Mouse (Mus musculus) midbrain, embryonic 11.5 days (tissue): ENCODE measurements around the gene Cd63. TPM values are rescaled to one million over a fixed set of nuclear protein-coding genes. Genes with fewer than 3 reads are reported as not detected.

ENCODE experiments used
- ATAC-seq: fragments of 200-750 bp; cut with Nextera tagmentation; 2 replicates; pipeline ENCODE4 v1.8.0; 2017; ENCODE audit warnings: moderate TSS enrichment, moderate library complexity; ENCODE audit not compliant: low FRiP score
- DNase-seq: peaks from one replicate; pipeline ENCODE4 v3.0.0; 2015; ENCODE audit warnings: low spot score; ENCODE audit errors: missing footprints
- H3K27ac ChIP-seq: fragments of 300-500 bp; sonication (generic); 2 replicates; pipeline ENCODE4 v1.5.1; 2014; ENCODE audit warnings: low read depth, low read length
- H3K27me3 ChIP-seq: fragments of 300-500 bp; sonication (generic); 2 replicates; pipeline ENCODE4 v1.6.1; 2014; ENCODE audit warnings: mild to moderate bottlenecking, low read length, moderate library complexity, mixed read lengths; ENCODE audit not compliant: control insufficient read depth, insufficient read depth
- H3K36me3 ChIP-seq: fragments of 300-500 bp; sonication (generic); 2 replicates; pipeline ENCODE4 v1.6.1; 2014; ENCODE audit warnings: mild to moderate bottlenecking, low read length, moderate library complexity, mixed read lengths; ENCODE audit not compliant: control insufficient read depth, insufficient read depth
- H3K4me1 ChIP-seq: fragments of 300-500 bp; sonication (generic); 2 replicates; pipeline ENCODE4 v1.6.1; 2014; ENCODE audit warnings: low read length; ENCODE audit not compliant: control insufficient read depth, insufficient read depth
- H3K4me2 ChIP-seq: fragments of 300-500 bp; sonication (generic); 2 replicates; pipeline ENCODE4 v1.6.1; 2014; ENCODE audit warnings: mild to moderate bottlenecking, moderate library complexity
- H3K4me3 ChIP-seq: fragments of 300-500 bp; sonication (generic); 2 replicates; pipeline ENCODE4 v1.5.1; 2014; ENCODE audit warnings: low read depth, low read length
- H3K9ac ChIP-seq: fragments of 300-500 bp; sonication (generic); 2 replicates; pipeline ENCODE4 v1.6.1; 2014; ENCODE audit warnings: low read length
- H3K9me3 ChIP-seq: fragments of 300-500 bp; sonication (generic); 2 replicates; pipeline ENCODE4 v1.6.1; 2016; ENCODE audit warnings: low read length; ENCODE audit not compliant: control insufficient read depth
- WGBS: fragments of 180-500 bp; shearing (Covaris S2); extraction: QIAGEN DNeasy Blood & Tissue Kit; methylation state at CpG from one replicate; pipeline ENCODE4 v1.1.7; 2014; 5-methylcytosine and 5-hydroxymethylcytosine counted together
- polyA plus RNA-seq: library from polyadenylated mRNA; unstranded; fragments of >200 nt; fragmentation: Nextera tagmentation; extraction: Ambion mirVana; gene quantifications from 2 replicates; pipeline ENCODE4 v1.2.1, GENCODE M21; 2014

The Cd63 gene
- polyA plus RNA-seq, 1 experiment from 2014 or later, result 168 TPM

DNA sequence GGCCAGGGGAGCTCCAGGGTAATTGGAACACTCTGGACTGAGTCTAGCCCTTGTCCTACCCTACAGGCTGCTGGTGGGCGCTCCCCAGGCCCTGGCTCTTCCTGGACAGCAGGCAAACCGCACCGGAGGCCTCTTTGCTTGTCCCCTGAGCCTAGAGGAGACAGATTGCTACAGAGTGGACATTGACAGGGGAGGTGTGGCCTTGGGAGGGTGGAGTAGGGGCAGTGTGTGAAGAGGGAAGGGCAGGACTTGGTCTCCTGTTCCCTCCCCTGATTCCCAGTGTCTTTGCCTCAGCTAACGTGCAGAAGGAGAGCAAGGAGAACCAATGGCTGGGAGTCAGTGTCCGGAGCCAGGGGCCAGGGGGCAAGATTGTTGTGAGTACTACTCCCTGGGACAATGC is 38.2 kb downstream of the Cd63 start:
- Histone ChIP-seq H3K4me1 (peaks cover 3% of the 10 kb centered on the region; the same call in 1 of the 2 replicates), H3K27me3 (peaks cover 15% of the 10 kb centered on the region), H3K36me3 (no peaks in the 10 kb centered on the region), H3K9ac (no peak overlapping the region), H3K9me3 (no peaks in the 10 kb centered on the region), H3K27ac (no peak overlapping the region), H3K4me2 (no peak overlapping the region), H3K4me3 (no peak overlapping the region)
- ATAC-seq, result no peak
- 66% methylated on average over 5 of the region's 5 CpGs for WGBS
- DNase-seq, result no peak

DNA sequence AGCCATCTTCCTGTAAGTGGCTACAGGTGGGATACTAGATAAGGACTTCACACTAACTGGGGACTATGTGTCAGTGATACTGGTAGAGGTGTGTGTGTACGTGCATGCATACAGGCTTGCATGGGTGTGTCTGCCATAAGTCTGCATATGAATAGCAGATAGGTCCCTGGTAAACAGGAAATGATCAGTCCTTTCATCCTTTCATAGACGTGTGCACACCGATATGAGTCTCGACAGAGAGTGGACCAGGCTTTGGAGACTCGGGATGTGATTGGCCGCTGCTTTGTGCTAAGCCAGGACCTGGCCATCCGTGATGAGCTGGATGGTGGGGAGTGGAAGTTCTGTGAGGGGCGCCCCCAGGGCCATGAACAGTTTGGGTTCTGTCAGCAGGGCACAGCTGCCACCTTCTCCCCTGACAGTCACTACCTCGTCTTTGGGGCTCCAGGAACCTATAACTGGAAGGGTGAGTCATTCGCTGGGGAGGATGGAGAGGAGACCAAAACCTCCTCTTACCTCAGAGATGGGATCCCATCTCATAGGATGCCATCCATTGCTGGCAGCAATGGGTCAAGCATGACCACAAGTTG is 39.8 kb downstream of the Cd63 start:
- Histone ChIP-seq H3K4me2 (no peak overlapping the region), H3K27ac (no peak overlapping the region), H3K9ac (no peak overlapping the region), H3K9me3 (no peaks in the 10 kb centered on the region), H3K4me1 (no peaks in the 10 kb centered on the region), H3K4me3 (no peak overlapping the region), H3K27me3 (no peaks in the 10 kb centered on the region; the same call in 1 of the 2 replicates), H3K36me3 (no peaks in the 10 kb centered on the region)
- 81% methylated on average over 10 of the region's 10 CpGs for WGBS
- DNase-seq (peak; percentile 62), ATAC-seq (no peak)

- no peak; the same call in 1 of the 2 replicates for ATAC-seq
Measured at GRCm38 (mm10) chr10:128945675-128946074, 44.9 kb downstream of the Cd63 start.

GRCm38 (mm10) chr10:128947496-128947895 is 46.7 kb downstream of the Cd63 start:
- ATAC-seq (no peak), DNase-seq (no peak)
- no peaks in the 10 kb centered on the region for H3K4me1 ChIP-seq
- no peak overlapping the region for H3K4me3 ChIP-seq
- H3K4me2 ChIP-seq, result no peak overlapping the region
- H3K27me3 ChIP-seq, result no peaks in the 10 kb centered on the region; the same call in 1 of the 2 replicates
- H3K9ac ChIP-seq, result no peak overlapping the region
- H3K27ac ChIP-seq, result no peak overlapping the region
- 88% methylated on average over 4 of the region's 4 CpGs for WGBS
- H3K36me3 ChIP-seq, result no peaks in the 10 kb centered on the region
- H3K9me3 ChIP-seq, result no peaks in the 10 kb centered on the region

More at GRCm38 (mm10) chr10:128945675-128946074, 44.9 kb downstream of the Cd63 start:
- H3K36me3 ChIP-seq, result no peaks in the 10 kb centered on the region
- 21% methylated on average over 3 of the region's 3 CpGs for WGBS
- H3K27ac ChIP-seq, result no peak overlapping the region
- H3K9ac ChIP-seq, result no peak overlapping the region
- no peak overlapping the region for H3K4me3 ChIP-seq
- no peaks in the 10 kb centered on the region; the same call in 1 of the 2 replicates for H3K27me3 ChIP-seq
- H3K9me3 ChIP-seq, result no peaks in the 10 kb centered on the region
- no peak for DNase-seq
- H3K4me1 ChIP-seq, result no peaks in the 10 kb centered on the region
- no peak overlapping the region for H3K4me2 ChIP-seq

GRCm38 (mm10) chr10:128950208-128950887 is 49.6 kb downstream of the Cd63 start:
- Histone ChIP-seq H3K27ac (no peak overlapping the region), H3K4me1 (no peaks in the 10 kb centered on the region), H3K4me2 (no peak overlapping the region), H3K27me3 (no peaks in the 10 kb centered on the region; the same call in 1 of the 2 replicates), H3K9me3 (no peaks in the 10 kb centered on the region), H3K36me3 (no peaks in the 10 kb centered on the region), H3K4me3 (no peak overlapping the region), H3K9ac (no peak overlapping the region)
- WGBS, result 76% methylated on average over 16 of the region's 16 CpGs
- no peak for DNase-seq
- no peak for ATAC-seq

DNA sequence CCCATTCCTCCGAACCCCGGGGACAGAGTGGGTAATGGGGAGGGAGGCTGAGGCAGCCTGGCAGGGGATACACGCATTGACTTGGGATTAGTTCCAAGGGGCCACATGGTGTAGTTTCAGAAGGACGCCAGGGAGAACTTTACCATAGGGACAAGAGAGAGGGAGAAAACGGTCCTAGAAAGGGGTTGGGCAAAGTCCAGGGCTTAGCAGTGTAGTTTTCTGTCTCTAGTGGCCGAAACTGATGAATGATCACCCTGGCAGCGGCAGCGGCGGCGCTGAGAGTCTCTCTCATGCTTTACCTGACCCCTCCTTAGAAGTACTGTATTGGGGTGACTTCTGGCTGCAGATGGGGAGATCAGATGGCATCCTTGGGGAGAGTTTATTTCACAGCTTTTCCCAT is 57.6 kb downstream of the Cd63 start:
- no peaks in the 10 kb centered on the region for H3K27me3 ChIP-seq
- H3K4me3 ChIP-seq, result no peak overlapping the region
- DNase-seq (no peak), ATAC-seq (no peak)
- no peak overlapping the region for H3K27ac ChIP-seq
- no peaks in the 10 kb centered on the region for H3K9me3 ChIP-seq
- no peak overlapping the region for H3K9ac ChIP-seq
- H3K4me1 ChIP-seq, result no peaks in the 10 kb centered on the region
- 83% methylated on average over 10 of the region's 10 CpGs for WGBS
- no peak overlapping the region for H3K4me2 ChIP-seq
- no peaks in the 10 kb centered on the region for H3K36me3 ChIP-seq

- no peak for DNase-seq
- no peaks in the 10 kb centered on the region for H3K36me3 ChIP-seq
- H3K27ac ChIP-seq, result no peak overlapping the region
- H3K4me2 ChIP-seq, result no peak overlapping the region
- H3K4me1 ChIP-seq, result no peaks in the 10 kb centered on the region
- WGBS, result 79% methylated on average over 4 of the region's 4 CpGs
- no peak overlapping the region for H3K9ac ChIP-seq
- ATAC-seq, result no peak
- no peaks in the 10 kb centered on the region for H3K9me3 ChIP-seq
- no peak overlapping the region for H3K4me3 ChIP-seq
- H3K27me3 ChIP-seq, result no peaks in the 10 kb centered on the region
Measured at GRCm38 (mm10) chr10:128960142-128960541, 59.4 kb downstream of the Cd63 start.

DNA sequence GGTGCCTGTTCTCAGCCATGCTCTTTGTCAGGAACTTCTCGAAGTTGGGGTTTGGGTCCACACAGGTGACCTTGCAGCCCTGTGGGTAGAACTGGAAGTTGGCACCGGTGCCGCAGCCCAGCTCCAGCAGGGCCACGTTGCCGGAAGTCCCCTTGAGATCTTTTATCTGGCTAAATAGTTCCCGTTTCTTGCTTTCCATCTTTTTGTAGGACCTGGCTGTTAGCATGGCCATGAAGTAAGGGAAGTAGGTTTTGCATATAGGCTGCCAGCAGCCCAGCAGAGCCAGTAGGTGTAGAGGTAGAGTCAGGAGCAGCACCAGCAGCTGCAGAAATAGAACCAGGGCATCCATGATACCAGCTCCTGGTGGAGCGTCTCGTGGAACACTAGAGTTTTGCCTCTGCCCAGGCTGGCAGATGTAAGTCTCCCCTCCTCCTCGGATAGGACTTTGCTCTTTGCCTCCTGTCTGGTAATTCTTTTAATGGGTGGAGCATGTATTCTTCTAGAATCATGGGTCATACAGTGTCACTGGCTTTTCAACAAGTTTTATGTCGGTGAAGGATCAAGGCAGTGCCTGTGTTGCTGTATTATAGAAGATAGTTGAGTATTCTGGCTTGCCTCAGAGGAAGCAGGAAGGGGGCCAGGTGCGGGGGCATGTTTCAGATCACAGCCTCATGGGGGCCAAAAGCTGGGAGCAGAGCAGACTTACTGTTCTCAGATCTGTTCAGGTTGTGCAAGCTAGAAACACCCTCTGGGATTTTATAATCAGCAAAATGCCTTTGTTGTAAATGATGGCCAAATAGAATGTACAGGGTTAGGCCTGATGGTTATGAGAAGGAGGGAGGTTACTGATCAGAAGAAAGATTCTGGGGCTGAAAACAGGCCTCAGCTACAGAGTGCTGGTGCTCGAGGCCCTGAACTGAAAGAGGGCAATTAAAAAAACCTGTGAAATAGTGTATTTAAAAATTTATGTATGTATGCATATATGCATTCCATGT is 60.1 kb downstream of the Cd63 start, which contains the start of gene Mettl7b:
TSS of gene Mettl7b (minus strand) at position 399 of the 995 bp plus-strand sequence.
- Histone ChIP-seq H3K27me3 (no peaks in the 10 kb centered on the region), H3K4me2 (no peak within 1 kb of the TSS), H3K4me1 (no peaks in the 10 kb centered on the region), H3K27ac (no peak within 1 kb of the TSS), H3K4me3 (no peak within 1 kb of the TSS), H3K9ac (no peak within 1 kb of the TSS), H3K9me3 (no peaks in the 10 kb centered on the region), H3K36me3 (no peaks in the 10 kb centered on the region)
- DNase-seq, result no peak
- 87% methylated on average over 12 of the region's 12 CpGs for WGBS
- ATAC-seq, result no peak
